Mouse (Mus musculus) heart, embryonic 10.5 days (tissue): ENCODE data around the gene Gm14124. TPM values are rescaled to one million over a fixed set of nuclear protein-coding genes. Genes with fewer than 3 reads are reported as not detected.

Source experiments
- polyA plus RNA-seq: library from polyadenylated mRNA; unstranded; fragments of >200 nt; fragmentation: Nextera tagmentation; extraction: Ambion mirVana; gene quantifications from 2 replicates; pipeline ENCODE4 v1.2.1, GENCODE M21; 2016

Gm14124 gene
- polyA plus RNA-seq, 1 experiment from 2014 or later = not detected

Other genes with a start within 250 kb of the Gm14124 start
- gene Zfp120, start 120.8 kb upstream of the Gm14124 start, polyA plus RNA-seq = 4.3 and 5.7 TPM in 2 replicates
- gene Gm10770, start 77.8 kb upstream of the Gm14124 start, polyA plus RNA-seq = not detected in 2 replicates
- gene Gm14139, start 75.8 kb upstream of the Gm14124 start, polyA plus RNA-seq = 0.16 TPM in 1 of 2 replicates, not detected in the other
- 5.6 and 7.0 TPM in 2 replicates for gene Zfp937, start 39.4 kb upstream of the Gm14124 start, polyA plus RNA-seq
- gene Gm21994, start 1.9 kb upstream of the Gm14124 start, polyA plus RNA-seq = 4.0 and 4.8 TPM in 2 replicates
- 1.9 and 2.7 TPM in 2 replicates for gene Gm10130, start 66.2 kb downstream of the Gm14124 start, polyA plus RNA-seq
- gene 3300002I08Rik, start 105.2 kb downstream of the Gm14124 start, polyA plus RNA-seq = 4.9 and 6.7 TPM in 2 replicates
- gene Zfp442, start 194.0 kb downstream of the Gm14124 start, polyA plus RNA-seq = 5.4 and 8.2 TPM in 2 replicates
- gene Zfp345, start 227.6 kb downstream of the Gm14124 start, polyA plus RNA-seq = 0.26 and 0.29 TPM in 2 replicates